In genomic region chr14:55854406-55855100, GRCm38 (mm10) we compare ENCODE assay signal across 8 mouse cellular contexts. TPM values are rescaled to one million over a fixed set of nuclear protein-coding genes. Genes with fewer than 3 reads are reported as not detected.
A peak's percentile ranks its signal among the peaks of the same experiment; 100 is the strongest.
DNase-seq lines count a peak whose midpoint lies in the region; ATAC-seq and TF ChIP-seq lines count a peak whose summit lies in the region.

No protein-coding gene starts in this region.

- 15% methylated on average over 9 of the region's 9 CpGs for WGBS in spleen, adult 2 months
- 3% methylated on average over 9 of the region's 9 CpGs for WGBS in forebrain, embryonic 13.5 days
- WGBS in limb, embryonic 13.5 days = 0% methylated on average over 9 of the region's 9 CpGs
- WGBS in midbrain, postnatal 0 days = under 1% methylated on average over 9 of the region's 9 CpGs

- peaks cover 4% of the 10 kb centered on the region for H3K27me3 ChIP-seq in spleen, adult 2 months (ENCODE audit: control insufficient read depth, insufficient read depth, low read length)
- no peaks in the 10 kb centered on the region for H3K27me3 ChIP-seq in forebrain, embryonic 13.5 days
- H3K27me3 ChIP-seq in limb, embryonic 13.5 days = no peaks in the 10 kb centered on the region
- no peaks in the 10 kb centered on the region for H3K27me3 ChIP-seq in midbrain, postnatal 0 days (ENCODE audit: insufficient read depth, low read length)

- no peak for DNase-seq in spleen, adult 2 months (ENCODE audit: low read depth in 1 of 2, low spot score in 2 of 2)
- DNase-seq in spleen, postnatal 4 days (ENCODE audit: low spot score in 2 of 2) = no peak
- peak; percentile 36 for DNase-seq in midbrain, postnatal 0 days (ENCODE audit: low spot score)
- no peak for DNase-seq in spleen, postnatal 36 days (ENCODE audit: low spot score in 2 of 2)
- no peak for DNase-seq in ovary, postnatal 10 days (ENCODE audit: low spot score)

- H3K4me2 ChIP-seq in forebrain, embryonic 13.5 days = peak overlapping the region; percentile 90
- peak overlapping the region; percentile 93 for H3K4me2 ChIP-seq in limb, embryonic 13.5 days (replicated peaks)
- peak overlapping the region; percentile 87 for H3K4me2 ChIP-seq in midbrain, postnatal 0 days (ENCODE audit: low read depth, low read length, poor library complexity, severe bottlenecking)

- H3K36me3 ChIP-seq in spleen, adult 2 months (ENCODE audit: control insufficient read depth, insufficient read depth, low read length) = no peaks in the 10 kb centered on the region
- H3K36me3 ChIP-seq in forebrain, embryonic 13.5 days (ENCODE audit: poor library complexity, severe bottlenecking) = 0 out of 2 replicates have a peak, but pooled peaks cover 13% of the 10 kb centered on the region
- peaks cover 11% of the 10 kb centered on the region for H3K36me3 ChIP-seq in limb, embryonic 13.5 days
- H3K36me3 ChIP-seq in midbrain, postnatal 0 days (ENCODE audit: insufficient read depth, low read length) = no peaks in the 10 kb centered on the region

- H3K9ac ChIP-seq in forebrain, embryonic 13.5 days = peak overlapping the region; percentile 85
- H3K9ac ChIP-seq in limb, embryonic 13.5 days = peak overlapping the region; percentile 91
- H3K9ac ChIP-seq in midbrain, postnatal 0 days (replicated peaks; ENCODE audit: low read length, poor library complexity, severe bottlenecking) = peak overlapping the region; percentile 86

- peak overlapping the region; percentile 40 for H3K27ac ChIP-seq in spleen, adult 2 months (ENCODE audit: insufficient read depth, low read length)
- peak overlapping the region; percentile 89 for H3K27ac ChIP-seq in forebrain, embryonic 13.5 days
- peak overlapping the region; percentile 99 for H3K27ac ChIP-seq in limb, embryonic 13.5 days
- H3K27ac ChIP-seq in midbrain, postnatal 0 days (ENCODE audit: low read depth, low read length) = peak overlapping the region; percentile 83

- TF ChIP-seq CTCF in spleen, adult 2 months (IDR thresholded peaks at IDR 0.05; ENCODE audit: extremely low read depth, insufficient read depth, insufficient read length, insufficient replicate concordance) = no peak
- TF ChIP-seq CTCF in midbrain, postnatal 0 days (IDR thresholded peaks at IDR 0.05) = no peak

- ATAC-seq in forebrain, embryonic 13.5 days = peak; percentile 36
- no peak for ATAC-seq in limb, embryonic 13.5 days (ENCODE audit: low FRiP score, low read depth)
- ATAC-seq in midbrain, postnatal 0 days (ENCODE audit: low FRiP score) = peak; percentile 22; the same call in 1 of the 2 replicates
- ATAC-seq in erythroid progenitor cell, adult 5-6 weeks (replicated peaks; ENCODE audit: low FRiP score, poor library complexity, severe bottlenecking) = no peak

- no peak for TF ChIP-seq POLR2A in spleen, adult 2 months (IDR thresholded peaks at IDR 0.05; ENCODE audit: low read depth, low read length)

- no peaks in the 10 kb centered on the region; the same call in 1 of the 2 replicates for H3K4me1 ChIP-seq in spleen, adult 2 months (ENCODE audit: control insufficient read depth, insufficient read depth, insufficient read length)
- H3K4me1 ChIP-seq in forebrain, embryonic 13.5 days = peaks cover 63% of the 10 kb centered on the region
- H3K4me1 ChIP-seq in limb, embryonic 13.5 days = peaks cover 80% of the 10 kb centered on the region
- peaks cover 29% of the 10 kb centered on the region for H3K4me1 ChIP-seq in midbrain, postnatal 0 days (ENCODE audit: insufficient read depth, low read length)

- peak overlapping the region; percentile 47; the same call in 1 of the 2 replicates for H3K4me3 ChIP-seq in spleen, adult 2 months (ENCODE audit: extremely low read depth, insufficient read depth, insufficient read length)
- H3K4me3 ChIP-seq in forebrain, embryonic 13.5 days = peak overlapping the region; percentile 71
- H3K4me3 ChIP-seq in limb, embryonic 13.5 days = peak overlapping the region; percentile 69
- peak overlapping the region; percentile 62 for H3K4me3 ChIP-seq in midbrain, postnatal 0 days (ENCODE audit: low read depth, low read length)

- H3K9me3 ChIP-seq in forebrain, embryonic 13.5 days (replicated peaks) = no peaks in the 10 kb centered on the region
- H3K9me3 ChIP-seq in limb, embryonic 13.5 days = no peaks in the 10 kb centered on the region
- no peaks in the 10 kb centered on the region for H3K9me3 ChIP-seq in midbrain, postnatal 0 days (ENCODE audit: low read length)

RNA-seq across cellular contexts. Expression of gene Nynrin, which starts 0.7 kb away (rescaled TPM):
- 2.5 and 3.0 TPM in 2 replicates for polyA plus RNA-seq in spleen, adult 2 months (2012; rRNA removed)
- polyA plus RNA-seq in forebrain, embryonic 13.5 days (2015; fragmentation: Nextera tagmentation; extraction: Ambion mirVana) = 9.3 and 12.4 TPM in 2 replicates
- 28.2 and 34.2 TPM in 2 replicates for polyA plus RNA-seq in limb, embryonic 13.5 days (2015; fragmentation: Nextera tagmentation; extraction: Ambion mirVana)
- total RNA-seq in midbrain, postnatal 0 days (2014; rRNA removed) = 36.4 and 42.0 TPM in 2 replicates
- polyA plus RNA-seq in midbrain, postnatal 0 days (2015; fragmentation: Nextera tagmentation; extraction: Ambion mirVana) = 6.8 and 7.2 TPM in 2 replicates
- under 0.01 and 4.2 TPM in 2 replicates for total RNA-seq in erythroid progenitor cell, adult 5-6 weeks (2015; ENCODE audit: low replicate concordance)
- 0.26 and 0.45 TPM in 2 replicates for total RNA-seq in erythroid progenitor cell, adult 5-6 weeks (2017; ENCODE audit: low replicate concordance)

RNA-seq across cellular contexts. Expression of gene Cbln3, which starts 29.6 kb away (rescaled TPM):
- 0.07 and 0.13 TPM in 2 replicates for polyA plus RNA-seq in spleen, adult 2 months (2012; rRNA removed)
- 0.08 and 0.18 TPM in 2 replicates for polyA plus RNA-seq in forebrain, embryonic 13.5 days (2015; fragmentation: Nextera tagmentation; extraction: Ambion mirVana)
- 0.17 and 0.31 TPM in 2 replicates for polyA plus RNA-seq in limb, embryonic 13.5 days (2015; fragmentation: Nextera tagmentation; extraction: Ambion mirVana)
- 0.66 and 1.8 TPM in 2 replicates for total RNA-seq in midbrain, postnatal 0 days (2014; rRNA removed)
- polyA plus RNA-seq in midbrain, postnatal 0 days (2015; fragmentation: Nextera tagmentation; extraction: Ambion mirVana) = 0.43 and 0.54 TPM in 2 replicates
- 0.42 TPM in 1 of 2 replicates, not detected in the other for total RNA-seq in erythroid progenitor cell, adult 5-6 weeks (2015; ENCODE audit: low replicate concordance)
- not detected in 2 replicates for total RNA-seq in erythroid progenitor cell, adult 5-6 weeks (2017; ENCODE audit: low replicate concordance)

RNA-seq across cellular contexts. Expression of gene Khnyn, which starts 30.2 kb away (rescaled TPM):
- polyA plus RNA-seq in spleen, adult 2 months (2012; rRNA removed) = 30.3 and 31.6 TPM in 2 replicates
- polyA plus RNA-seq in forebrain, embryonic 13.5 days (2015; fragmentation: Nextera tagmentation; extraction: Ambion mirVana) = 9.6 and 10.8 TPM in 2 replicates
- polyA plus RNA-seq in limb, embryonic 13.5 days (2015; fragmentation: Nextera tagmentation; extraction: Ambion mirVana) = 24.2 and 25.5 TPM in 2 replicates
- 14.2 and 19.9 TPM in 2 replicates for total RNA-seq in midbrain, postnatal 0 days (2014; rRNA removed)
- polyA plus RNA-seq in midbrain, postnatal 0 days (2015; fragmentation: Nextera tagmentation; extraction: Ambion mirVana) = 6.3 and 6.5 TPM in 2 replicates
- 3.2 and 3.8 TPM in 2 replicates for total RNA-seq in erythroid progenitor cell, adult 5-6 weeks (2015; ENCODE audit: low replicate concordance)
- 5.0 and 8.1 TPM in 2 replicates for total RNA-seq in erythroid progenitor cell, adult 5-6 weeks (2017; ENCODE audit: low replicate concordance)

RNA-seq across cellular contexts. Expression of gene Nfatc4, which starts 31.6 kb away (rescaled TPM):
- polyA plus RNA-seq in spleen, adult 2 months (2012; rRNA removed) = 4.6 and 5.0 TPM in 2 replicates
- 17.0 and 18.9 TPM in 2 replicates for polyA plus RNA-seq in forebrain, embryonic 13.5 days (2015; fragmentation: Nextera tagmentation; extraction: Ambion mirVana)
- 124 and 128 TPM in 2 replicates for polyA plus RNA-seq in limb, embryonic 13.5 days (2015; fragmentation: Nextera tagmentation; extraction: Ambion mirVana)
- total RNA-seq in midbrain, postnatal 0 days (2014; rRNA removed) = 9.6 and 12.9 TPM in 2 replicates
- polyA plus RNA-seq in midbrain, postnatal 0 days (2015; fragmentation: Nextera tagmentation; extraction: Ambion mirVana) = 4.2 and 5.2 TPM in 2 replicates
- total RNA-seq in erythroid progenitor cell, adult 5-6 weeks (2015; ENCODE audit: low replicate concordance) = not detected in 2 replicates
- not detected in 2 replicates for total RNA-seq in erythroid progenitor cell, adult 5-6 weeks (2017; ENCODE audit: low replicate concordance)

RNA-seq across cellular contexts. Expression of gene Sdr39u1, which starts 45.5 kb away (rescaled TPM):
- 22.3 and 25.1 TPM in 2 replicates for polyA plus RNA-seq in spleen, adult 2 months (2012; rRNA removed)
- 71.0 and 72.3 TPM in 2 replicates for polyA plus RNA-seq in forebrain, embryonic 13.5 days (2015; fragmentation: Nextera tagmentation; extraction: Ambion mirVana)
- polyA plus RNA-seq in limb, embryonic 13.5 days (2015; fragmentation: Nextera tagmentation; extraction: Ambion mirVana) = 98.8 and 104 TPM in 2 replicates
- 143 and 146 TPM in 2 replicates for total RNA-seq in midbrain, postnatal 0 days (2014; rRNA removed)
- polyA plus RNA-seq in midbrain, postnatal 0 days (2015; fragmentation: Nextera tagmentation; extraction: Ambion mirVana) = 131 and 162 TPM in 2 replicates
- total RNA-seq in erythroid progenitor cell, adult 5-6 weeks (2015; ENCODE audit: low replicate concordance) = 5.4 and 5.9 TPM in 2 replicates
- 0.64 TPM in 1 of 2 replicates, not detected in the other for total RNA-seq in erythroid progenitor cell, adult 5-6 weeks (2017; ENCODE audit: low replicate concordance)

Comparison
In these comparisons a context has a peak if more than half of its experiments do, and no peak if none do; other contexts are left out.
1. H3K27ac ChIP-seq: peak in every context shown above with its lines; median percentile 99 in limb, embryonic 13.5 days; 89 in forebrain, embryonic 13.5 days; 83 in midbrain, postnatal 0 days; 40 in spleen, adult 2 months.
2. ATAC-seq: peak in forebrain, embryonic 13.5 days (single experiment) and midbrain, postnatal 0 days (single experiment); none in limb, embryonic 13.5 days (single experiment) and erythroid progenitor cell, adult 5-6 weeks (single experiment).
3. Peak in every context shown above with its lines, with median percentiles within 50 percentile points of each other: H3K4me3 ChIP-seq, H3K4me2 ChIP-seq and H3K9ac ChIP-seq.